ENCODE assay signal across 8 mouse cellular contexts in genomic region chr1:83187154-83187553, GRCm38 (mm10). TPM values are rescaled to one million over a fixed set of nuclear protein-coding genes. Genes with fewer than 3 reads are reported as not detected.
DNase-seq lines count a peak whose midpoint lies in the region; TF ChIP-seq lines count a peak whose summit lies in the region.

No protein-coding gene starts in this region.

- peak; percentile 60 for TF ChIP-seq CTCF in gastrocnemius, adult 2 months (IDR thresholded peaks at IDR 0.05)

- no peak overlapping the region for H3K27ac ChIP-seq in gastrocnemius, adult 2 months

- intact Hi-C loops in gastrocnemius, adult 2 months (cut with DNase I) = loop anchor here (2.0 to 10.0 kb wide), 2 partner anchors 122 to 528 kb away; no protein-coding TSS in a partner anchor

- no peak overlapping the region for H3K4me3 ChIP-seq in gastrocnemius, adult 2 months

- peak; percentile 35 for DNase-seq in gastrocnemius, adult 2 months
- DNase-seq in gastrocnemius, adult 8-10 months (ENCODE audit: low spot score in 2 of 2) = no peak
- DNase-seq in urinary bladder, postnatal 36 days (ENCODE audit: low spot score in 2 of 2) = peak; percentile 21 to 55
- DNase-seq in urinary bladder, postnatal 4 days (ENCODE audit: low spot score in 2 of 2) = no peak
- DNase-seq in embryo, embryonic 9.5 days (ENCODE audit: extremely low spot score) = peak; percentile 34
- DNase-seq in kidney, postnatal 14 days = peak; percentile 68
- DNase-seq in lung, postnatal 10 days = peak; percentile 73
- no peak for DNase-seq in natural killer cell, adult 2 months (ENCODE audit: low spot score in 2 of 2)

RNA-seq across cellular contexts. Expression of gene Daw1, which starts 27.6 kb away (rescaled TPM):
- total RNA-seq in gastrocnemius, adult 2 months (2021) = not detected
- total RNA-seq in gastrocnemius, adult 8-10 months (2022) = not detected

Comparison
In these comparisons a context has a peak if more than half of its experiments do, and no peak if none do; other contexts are left out.
1. DNase-seq: peak in gastrocnemius, adult 2 months (single experiment), urinary bladder, postnatal 36 days (2 of 2), embryo, embryonic 9.5 days (single experiment), kidney, postnatal 14 days (single experiment) and lung, postnatal 10 days (single experiment); none in gastrocnemius, adult 8-10 months (0 of 2), urinary bladder, postnatal 4 days (0 of 2) and natural killer cell, adult 2 months (0 of 2).